Mouse (Mus musculus): Measurements from ENCODE around the gene Ogfod3. TPM values are rescaled to one million over a fixed set of nuclear protein-coding genes. Genes with fewer than 3 reads are reported as not detected.

Ogfod3 gene
- polyA plus RNA-seq (2015; fragmentation: Nextera tagmentation; extraction: Ambion mirVana) = 37.9 and 38.1 TPM in 2 replicates

- Histone ChIP-seq H3K27me3 (ENCODE audit: insufficient read depth, low read length) (no peaks in the 10 kb centered on the region), H3K4me3 (replicated peaks; ENCODE audit: low read depth, low read length) (peak within 1 kb of the TSS; percentile 82), H3K9me3 (replicated peaks; ENCODE audit: low read length) (no peaks in the 10 kb centered on the region), H3K9ac (ENCODE audit: low read depth, low read length) (peak within 1 kb of the TSS; percentile 78), H3K36me3 (ENCODE audit: insufficient read depth, low read length) (0 out of 2 replicates have a peak, but pooled peaks cover 2% of the 10 kb centered on the region), H3K4me2 (ENCODE audit: low read length) (peak within 1 kb of the TSS; percentile 76), H3K4me1 (replicated peaks; ENCODE audit: insufficient read depth, low read length) (no peaks in the 10 kb centered on the region), H3K27ac (peak within 1 kb of the TSS; percentile 84)
- DNase-seq (ENCODE audit: low spot score) (peak; percentile 98), ATAC-seq (replicated peaks; ENCODE audit: low FRiP score, low read depth) (peak; percentile 98)
- under 1% methylated on average over 69 of the region's 70 CpGs for WGBS
- no peak for TF ChIP-seq CTCF (IDR thresholded peaks at IDR 0.05; ENCODE audit: low read depth)
These were observed at the start of gene Ogfod3, which contains the start of gene Hexdc for GRCm38 (mm10) chr11:121204161-121205006. Gene Ogfod3, minus strand, starts transcription at chr11:121204711. Gene Hexdc, plus strand, starts transcription at chr11:121204433.

GRCm38 (mm10) chr11:121250196-121250595, 45.7 kb upstream of the Ogfod3 start:
- Histone ChIP-seq H3K27me3 (ENCODE audit: insufficient read depth, low read length) (no peaks in the 10 kb centered on the region), H3K4me2 (ENCODE audit: low read length) (no peak overlapping the region), H3K36me3 (ENCODE audit: insufficient read depth, low read length) (peaks cover 89% of the 10 kb centered on the region), H3K4me1 (replicated peaks; ENCODE audit: insufficient read depth, low read length) (no peaks in the 10 kb centered on the region), H3K4me3 (replicated peaks; ENCODE audit: low read depth, low read length) (no peak overlapping the region), H3K27ac (no peak overlapping the region), H3K9ac (ENCODE audit: low read depth, low read length) (no peak overlapping the region), H3K9me3 (replicated peaks; ENCODE audit: low read length) (no peaks in the 10 kb centered on the region)
- ATAC-seq (replicated peaks; ENCODE audit: low FRiP score, low read depth) (no peak), DNase-seq (ENCODE audit: low spot score) (no peak)
- 90% methylated on average over 8 of the region's 8 CpGs for WGBS
- no peak for TF ChIP-seq CTCF (IDR thresholded peaks at IDR 0.05; ENCODE audit: low read depth)

- Histone ChIP-seq H3K27ac (no peak overlapping the region), H3K9ac (ENCODE audit: low read depth, low read length) (no peak overlapping the region), H3K4me2 (ENCODE audit: low read length) (no peak overlapping the region), H3K9me3 (replicated peaks; ENCODE audit: low read length) (no peaks in the 10 kb centered on the region), H3K4me3 (replicated peaks; ENCODE audit: low read depth, low read length) (no peak overlapping the region), H3K36me3 (ENCODE audit: insufficient read depth, low read length) (peaks cover 24% of the 10 kb centered on the region), H3K4me1 (replicated peaks; ENCODE audit: insufficient read depth, low read length) (peaks cover 10% of the 10 kb centered on the region; the same call in 1 of the 2 replicates), H3K27me3 (ENCODE audit: insufficient read depth, low read length) (no peaks in the 10 kb centered on the region)
- no peak for TF ChIP-seq CTCF (IDR thresholded peaks at IDR 0.05; ENCODE audit: low read depth)
- 92% methylated on average over 2 of the region's 2 CpGs for WGBS
- no peak for ATAC-seq (replicated peaks; ENCODE audit: low FRiP score, low read depth)
- DNase-seq (ENCODE audit: low spot score) = no peak
These were observed 35.2 kb upstream of the Ogfod3 start for GRCm38 (mm10) chr11:121239669-121240068.

- peak overlapping the region; percentile 99 for H3K27ac ChIP-seq
- DNase-seq (ENCODE audit: low spot score) (peak; percentile 58), ATAC-seq (replicated peaks; ENCODE audit: low FRiP score, low read depth) (no peak; the same call in 1 of the 2 replicates)
- H3K4me3 ChIP-seq (replicated peaks; ENCODE audit: low read depth, low read length) = peak overlapping the region; percentile 63
- peaks cover 7% of the 10 kb centered on the region; the same call in 1 of the 2 replicates for H3K36me3 ChIP-seq (ENCODE audit: insufficient read depth, low read length)
- peak overlapping the region; percentile 51 for H3K4me2 ChIP-seq (ENCODE audit: low read length)
- H3K27me3 ChIP-seq (ENCODE audit: insufficient read depth, low read length) = no peaks in the 10 kb centered on the region
- H3K9me3 ChIP-seq (replicated peaks; ENCODE audit: low read length) = no peaks in the 10 kb centered on the region
- TF ChIP-seq CTCF (IDR thresholded peaks at IDR 0.05; ENCODE audit: low read depth) = peak; percentile 48
- WGBS = 3% methylated on average over 28 of the region's 28 CpGs
- H3K4me1 ChIP-seq (replicated peaks; ENCODE audit: insufficient read depth, low read length) = peaks cover 10% of the 10 kb centered on the region; the same call in 1 of the 2 replicates
- peak overlapping the region; percentile 68 for H3K9ac ChIP-seq (ENCODE audit: low read depth, low read length)
These were observed 33.0 kb upstream of the Ogfod3 start for GRCm38 (mm10) chr11:121237345-121238128.

GRCm38 (mm10) chr11:121236564-121237344, 32.2 kb upstream of the Ogfod3 start, which contains the start of gene Narf:
Gene Narf, plus strand, starts transcription at chr11:121237253.
- Histone ChIP-seq H3K4me2 (ENCODE audit: low read length) (peak within 1 kb of the TSS; percentile 56), H3K27ac (peak within 1 kb of the TSS; percentile 99), H3K4me1 (replicated peaks; ENCODE audit: insufficient read depth, low read length) (peaks cover 10% of the 10 kb centered on the region; the same call in 1 of the 2 replicates), H3K9me3 (replicated peaks; ENCODE audit: low read length) (no peaks in the 10 kb centered on the region), H3K36me3 (ENCODE audit: insufficient read depth, low read length) (no peaks in the 10 kb centered on the region), H3K4me3 (replicated peaks; ENCODE audit: low read depth, low read length) (peak within 1 kb of the TSS; percentile 63), H3K27me3 (ENCODE audit: insufficient read depth, low read length) (no peaks in the 10 kb centered on the region), H3K9ac (ENCODE audit: low read depth, low read length) (peak within 1 kb of the TSS; percentile 68)
- ATAC-seq (replicated peaks; ENCODE audit: low FRiP score, low read depth) (peak; percentile 99), DNase-seq (ENCODE audit: low spot score) (peak; percentile 100)
- under 1% methylated on average over 50 of the region's 50 CpGs for WGBS
- TF ChIP-seq CTCF (IDR thresholded peaks at IDR 0.05; ENCODE audit: low read depth) = peak; percentile 77

Data from kidney, postnatal 0 days (tissue).